Mouse (Mus musculus) gastrocnemius, postnatal 36 days (tissue): ENCODE measurements around the gene Kras. TPM values are rescaled to one million over a fixed set of nuclear protein-coding genes. Genes with fewer than 3 reads are reported as not detected.

Experiments used
- DNase-seq, 2 experiments: peaks; one replicate each; pipeline ENCODE4 v3.0.0; 2022
- intact Hi-C: fragments of 180-260 bp; cut with DNase I; formaldehyde crosslinking; loops from one replicate; pipeline ENCODE4 v1.15.1; 2025
- total RNA-seq, 2 experiments: library from RNA; stranded (reverse); gene quantifications; 2 replicates each; pipeline ENCODE4 v1.2.3; 2021

Kras gene
- total RNA-seq, 2 experiments from 2014 or later, result 12.5 to 15.9 TPM

DNA sequence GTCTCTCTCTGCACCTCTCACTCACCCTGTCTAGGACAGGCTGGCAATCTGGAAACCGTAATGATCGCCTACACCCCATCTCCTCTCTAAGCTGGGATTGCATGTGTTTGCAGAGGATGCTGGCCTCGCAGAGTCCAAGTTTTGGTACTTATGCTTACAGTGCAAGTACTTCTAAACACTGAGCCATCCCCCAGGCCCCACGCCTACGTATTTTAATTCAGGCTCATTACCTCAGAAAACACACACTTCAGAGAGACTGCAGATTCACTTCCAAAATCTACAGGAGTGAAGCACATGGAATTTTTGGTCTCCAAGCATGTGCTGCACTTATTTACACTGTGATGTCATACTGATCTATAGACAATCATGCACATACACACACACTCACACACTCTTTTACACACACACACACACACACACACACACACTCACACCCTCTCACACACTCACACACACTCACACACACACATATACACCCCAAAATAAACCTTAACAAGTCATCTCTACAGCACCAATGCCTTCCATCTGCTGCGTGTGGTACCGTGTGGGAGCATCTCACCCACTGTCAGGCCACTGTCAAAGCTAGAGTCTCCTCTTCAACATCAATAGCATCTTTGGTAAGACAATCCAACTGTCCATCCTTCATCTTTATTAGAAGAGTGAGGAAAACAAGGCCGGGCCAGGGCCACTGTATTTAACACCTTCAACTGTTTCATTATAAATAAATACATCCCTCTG is 51.9 kb downstream of the Kras start:
- intact Hi-C loops, result no loop called here
- DNase-seq, result no peak

DNA sequence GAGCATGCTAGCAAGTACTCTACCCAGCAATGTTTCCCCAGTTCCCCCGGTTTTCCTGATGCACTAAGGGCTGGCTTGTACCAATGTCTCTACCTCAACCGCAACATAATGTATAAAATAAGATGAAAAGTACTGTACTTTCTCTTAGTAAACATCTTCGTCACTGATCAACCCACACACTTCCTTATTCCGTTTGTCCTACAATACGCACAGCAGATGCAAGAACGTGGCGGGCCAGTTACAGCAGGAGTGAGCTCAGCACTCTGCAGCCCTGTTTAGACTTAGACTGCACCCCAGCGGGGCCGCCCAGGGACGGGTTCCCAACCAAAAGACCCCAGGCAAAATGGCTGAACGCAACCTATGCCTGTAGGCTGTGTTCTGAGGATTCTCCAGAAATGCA is 56.6 kb downstream of the Kras start:
- intact Hi-C loops, result no loop called here
- no peak for DNase-seq

- no peak for DNase-seq
- intact Hi-C loops, result no loop called here
Observed at GRCm38 (mm10) chr6:145193038-145193437, 57.0 kb downstream of the Kras start.

DNA sequence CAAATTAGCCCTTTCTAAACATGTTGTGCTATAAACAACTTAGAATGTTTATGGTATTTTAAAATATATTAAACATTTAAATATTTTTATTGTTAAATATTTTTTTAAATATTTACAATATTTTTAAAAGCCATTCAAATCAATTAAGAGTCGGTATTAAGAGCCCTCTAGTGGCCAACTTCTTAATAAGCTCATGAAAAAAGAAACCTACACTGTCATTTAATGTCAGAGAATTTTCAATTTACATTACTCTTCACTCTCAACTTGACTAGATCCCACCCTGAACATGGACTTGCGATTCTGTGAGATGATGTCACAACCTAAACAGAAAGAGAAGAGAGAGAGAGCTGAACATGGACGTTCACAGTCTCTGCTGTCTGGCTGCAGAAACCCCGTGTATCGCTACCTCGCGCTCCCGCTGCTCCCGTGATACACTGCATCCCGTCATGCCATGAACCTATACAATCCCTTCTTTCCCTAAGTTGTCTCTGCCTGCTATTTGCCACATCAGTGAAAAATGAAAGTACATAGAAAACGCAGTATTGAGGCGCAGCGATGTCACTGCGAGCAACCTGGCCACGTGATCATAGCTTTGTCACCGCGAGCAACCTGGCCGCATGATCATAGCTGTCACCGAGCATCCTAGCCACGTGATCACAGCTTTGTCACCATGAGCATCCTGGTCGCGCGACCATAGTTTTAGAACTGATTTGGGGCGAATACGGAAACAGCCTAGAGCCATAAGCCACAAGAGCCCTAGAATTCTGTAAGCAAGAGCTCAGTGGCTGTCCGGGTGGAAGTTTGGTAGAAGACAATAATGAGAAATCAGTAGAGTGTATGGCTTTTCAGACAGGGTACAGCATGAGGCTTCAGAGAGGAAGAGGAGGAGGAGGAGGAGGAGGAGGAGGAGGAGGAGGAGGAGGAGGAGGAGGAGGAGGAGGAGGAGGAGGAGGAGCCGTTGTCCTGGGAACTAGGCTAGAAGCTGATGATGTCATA is 62.6 kb downstream of the Kras start:
- no peak for DNase-seq

GRCm38 (mm10) chr6:145186096-145186495 is 63.9 kb downstream of the Kras start:
- no peak for DNase-seq
- intact Hi-C loops, result loop anchor here (2.0 kb wide), 1 partner anchor 97 kb away; no protein-coding TSS in a partner anchor

More for the DNA sequence above, 62.6 kb downstream of the Kras start:
- intact Hi-C loops, result loop anchor here (2.0 kb wide), 1 partner anchor 99 kb away; no protein-coding TSS in a partner anchor

GRCm38 (mm10) chr6:145182044-145182443 is 68.0 kb downstream of the Kras start:
- DNase-seq, result peak in 1 of 2 experiments; percentile 21
- intact Hi-C loops, result loop anchor here (5.0 kb wide), 1 partner anchor 55 kb away; no protein-coding TSS in a partner anchor

DNA sequence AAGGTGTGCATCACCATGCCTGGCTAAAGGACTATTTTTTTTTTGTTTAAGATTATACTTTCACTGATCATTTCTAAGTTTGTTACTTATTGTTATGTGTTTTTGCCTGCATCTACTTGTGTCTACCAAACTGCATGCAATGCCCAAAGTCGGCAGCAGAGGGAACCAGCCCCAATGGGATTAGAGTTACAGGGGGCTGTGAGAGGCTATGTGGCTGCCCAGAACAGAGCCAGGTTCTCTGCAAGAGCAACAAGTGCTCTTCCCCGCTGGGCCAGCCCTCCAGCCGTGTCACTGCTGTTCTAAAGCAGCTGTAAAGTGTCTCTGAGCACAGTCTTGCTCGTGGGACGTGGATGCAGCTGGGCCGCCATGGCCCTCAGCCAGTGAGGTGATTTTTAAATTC is 70.4 kb downstream of the Kras start:
- peak; percentile 35 to 37 for DNase-seq
- intact Hi-C loops, result loop anchor here (5.0 kb wide), 1 partner anchor 52 kb away; no protein-coding TSS in a partner anchor

DNA sequence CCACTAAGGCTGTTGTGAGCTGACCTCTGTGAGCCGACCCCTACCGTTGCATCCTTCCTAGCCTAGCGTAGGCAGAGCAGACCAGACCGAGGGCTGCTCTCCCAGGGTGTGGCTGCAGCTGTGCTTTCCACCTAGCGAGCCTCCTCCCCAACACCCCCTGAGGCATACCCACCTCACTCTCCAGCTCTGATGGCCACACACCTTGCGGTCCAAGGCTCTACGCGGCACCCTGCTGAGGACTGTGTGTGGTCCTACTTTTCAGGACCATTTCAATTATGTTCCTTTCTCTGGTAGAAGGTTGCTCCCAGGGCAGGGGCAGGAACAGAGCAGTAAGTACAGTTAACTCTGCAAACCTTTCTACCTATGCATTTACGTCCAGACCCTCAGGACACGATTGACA is 73.6 kb downstream of the Kras start:
- intact Hi-C loops, result no loop called here
- DNase-seq, result no peak

- DNase-seq, result no peak
- intact Hi-C loops, result no loop called here
Observed at GRCm38 (mm10) chr6:145175571-145175981, 74.5 kb downstream of the Kras start.

DNA sequence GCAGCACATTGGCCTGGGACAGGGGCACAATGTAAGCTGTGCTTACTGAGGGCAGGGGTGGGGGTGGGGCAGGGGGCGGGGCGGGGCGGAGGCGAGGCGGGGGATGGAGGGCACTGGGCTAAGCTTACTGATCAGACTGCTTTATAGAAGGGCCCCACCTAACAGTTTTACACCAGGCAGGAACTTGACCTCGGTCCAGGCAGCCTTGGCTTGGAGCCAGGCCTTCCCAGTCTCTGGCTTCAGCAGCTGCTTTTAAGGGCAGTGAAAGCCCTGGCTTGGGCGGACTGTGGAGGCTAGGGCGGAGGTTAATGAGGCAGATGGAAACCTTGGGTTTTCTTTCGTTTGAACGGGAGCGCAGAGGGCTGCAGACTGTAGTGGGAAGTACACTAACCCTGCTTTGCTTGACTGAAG is 76.3 kb downstream of the Kras start:
- intact Hi-C loops, result no loop called here
- peak; percentile 82 to 83 for DNase-seq

- DNase-seq, result no peak
- intact Hi-C loops, result no loop called here
Observed at GRCm38 (mm10) chr6:145171892-145172606, 78.0 kb downstream of the Kras start.

Other genes starting within 250 kb of the Kras start
- 1 to 10 TPM; 1.1 to 2.9 TPM for gene Bcat1, start 174.1 kb downstream of the Kras start, total RNA-seq
- gene Lrmp, start 134.6 kb downstream of the Kras start, total RNA-seq, result 1 to 10 TPM in 1 of 2 experiments, under 1 TPM in 1; 0.49 to 1.5 TPM
- under 1 TPM in 1 of 2 experiments, not detected in 1; 0.12 TPM for gene Casc1, start 39.2 kb downstream of the Kras start, total RNA-seq
- 10 to 100 TPM; 48.3 to 53.0 TPM for gene Etfrf1, start 39.1 kb downstream of the Kras start, total RNA-seq